Mouse (Mus musculus) C2C12 (cell line): ENCODE results near the gene Lrp2.

ENCODE experiments used
- CEBPB ChIP-seq: IDR thresholded peaks from one replicate; pipeline ENCODE4 v1.6.1; 2011; ENCODE audit warnings: low read depth, mild to moderate bottlenecking, control low read depth, moderate library complexity
- CTCF ChIP-seq: IDR thresholded peaks from one replicate; pipeline ENCODE4 v1.5.1; 2011; ENCODE audit not compliant: control insufficient read depth, insufficient read depth, insufficient read length
- FOSL1 ChIP-seq: IDR thresholded peaks from one replicate; pipeline ENCODE4 v1.8.0; 2011; ENCODE audit warnings: mild to moderate bottlenecking, low read length; ENCODE audit not compliant: poor library complexity, insufficient read depth, severe bottlenecking
- MAX ChIP-seq: IDR thresholded peaks from one replicate; pipeline ENCODE4 v1.6.1; 2011; ENCODE audit warnings: mild to moderate bottlenecking, control low read depth
- MYOD1 ChIP-seq: IDR thresholded peaks from one replicate; pipeline ENCODE4 v1.6.1; 2011; ENCODE audit warnings: low read depth; ENCODE audit not compliant: control insufficient read depth, insufficient read length
- MYOG ChIP-seq: IDR thresholded peaks from one replicate; pipeline ENCODE4 v1.6.1; 2011; ENCODE audit not compliant: control insufficient read depth, insufficient read length; ENCODE audit errors: extremely low read depth
- USF1 ChIP-seq: IDR thresholded peaks from one replicate; pipeline ENCODE4 v1.6.1; 2011; ENCODE audit warnings: low read depth, mild to moderate bottlenecking, control low read depth, moderate library complexity

DNA sequence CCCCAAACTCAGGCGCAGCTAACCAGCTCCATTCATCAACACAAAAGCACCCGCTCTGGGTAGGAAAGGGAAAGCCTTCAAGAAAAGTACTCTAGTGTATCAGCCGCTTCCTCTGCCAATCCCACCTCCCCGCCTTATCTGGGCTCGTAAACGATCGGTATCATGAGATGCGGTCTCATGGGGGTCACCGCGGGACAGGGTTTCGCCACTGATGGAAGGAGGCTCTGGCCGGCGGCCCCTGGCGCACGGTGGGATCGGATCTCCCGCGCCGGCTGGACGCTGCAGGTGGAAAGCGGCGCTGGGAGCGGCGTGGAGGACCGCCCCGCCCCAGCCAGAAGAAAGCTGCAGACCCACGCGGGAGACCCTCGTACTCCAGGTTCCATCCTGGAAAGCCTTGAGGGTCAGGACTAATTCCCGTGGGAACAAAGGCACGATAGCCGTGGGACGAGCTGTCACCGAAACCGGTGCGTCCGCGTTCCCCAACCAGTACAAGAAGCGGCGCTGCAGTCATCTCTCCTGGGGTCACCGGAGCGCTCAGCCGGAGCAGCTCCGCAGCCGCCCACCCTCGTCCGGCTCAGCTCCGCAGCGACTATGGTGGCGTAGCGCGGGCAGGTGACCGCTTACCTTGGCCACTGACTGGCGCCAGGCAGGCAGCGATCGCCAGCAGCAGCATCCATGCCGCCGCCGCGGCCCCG is 527 bp downstream of the Lrp2 start:
- TF ChIP-seq CTCF (no peak), MYOG (no peak), MAX (no peak), CEBPB (no peak), MYOD1 (no peak), USF1 (no peak), FOSL1 (no peak)
